Mouse (Mus musculus): ENCODE data around the gene Olfr488. TPM values are rescaled to one million over a fixed set of nuclear protein-coding genes. Genes with fewer than 3 reads are reported as not detected.
"Not testable (repeated sequence)": the region's sequence is repeated elsewhere in the genome, so short reads cannot be mapped to it uniquely, and the experiment has no call there.

The Olfr488 gene
- not detected for polyA plus RNA-seq (2012; fragmentation: generic; extraction: Trizol)

- no peaks in the 10 kb centered on the region for H3K36me3 ChIP-seq (ENCODE audit: control insufficient read depth, insufficient read depth)
- H3ac ChIP-seq (ENCODE audit: control insufficient read depth, insufficient read length), result no peak within 1 kb of the TSS
- TF ChIP-seq REST (IDR thresholded peaks at IDR 0.05; ENCODE audit: insufficient read depth, insufficient read length) (no peak), TCF3 (IDR thresholded peaks at IDR 0.05; ENCODE audit: insufficient read length, low read depth) (no peak), POLR2AphosphoS2 (IDR thresholded peaks at IDR 0.05; ENCODE audit: insufficient read length, low read depth) (no peak), MAX (IDR thresholded peaks at IDR 0.05; ENCODE audit: low read depth) (no peak), SRF (IDR thresholded peaks at IDR 0.05; ENCODE audit: control insufficient read depth, insufficient read length, low read depth) (no peak), MYOD1 (IDR thresholded peaks at IDR 0.05; ENCODE audit: control insufficient read depth in 1 of 3, insufficient read length in 2 of 3, low read depth in 2 of 3) (no peak), USF1 (IDR thresholded peaks at IDR 0.05; ENCODE audit: low read depth) (no peak), E2F4 (IDR thresholded peaks at IDR 0.05; ENCODE audit: insufficient read depth) (no peak), MYOG (IDR thresholded peaks at IDR 0.05; ENCODE audit: control insufficient read depth in 1 of 3, insufficient read depth in 1 of 3, insufficient read length in 2 of 3, low read depth in 2 of 3) (no peak), TCF12 (IDR thresholded peaks at IDR 0.05; ENCODE audit: insufficient read depth, poor library complexity, severe bottlenecking) (no peak), CEBPB (IDR thresholded peaks at IDR 0.05; ENCODE audit: insufficient read depth, poor library complexity, severe bottlenecking) (no peak), POLR2A (IDR thresholded peaks at IDR 0.05; ENCODE audit: insufficient read length, low read depth) (no peak)
Observed at GRCm38 (mm10) chr7:108258247-108258646, at the start of gene Olfr488. Olfr488 (minus strand) TSS chr7:108258347.

GRCm38 (mm10) chr7:108288834-108289233, 30.7 kb upstream of the Olfr488 start, which contains the start of gene Olfr490:
Olfr490 (minus strand) TSS chr7:108288934.
- no peaks in the 10 kb centered on the region for H3K27me3 ChIP-seq (ENCODE audit: control insufficient read depth, insufficient read depth, insufficient read length)
- H3K36me3 ChIP-seq (ENCODE audit: control insufficient read depth, insufficient read depth), result no peaks in the 10 kb centered on the region
- no peak for TF ChIP-seq MYOD1 (IDR thresholded peaks at IDR 0.05; ENCODE audit: control insufficient read depth in 1 of 3, insufficient read length in 2 of 3, low read depth in 2 of 3)
- TF ChIP-seq CEBPB (IDR thresholded peaks at IDR 0.05; ENCODE audit: insufficient read depth, poor library complexity, severe bottlenecking), result no peak
- no peak for TF ChIP-seq POLR2AphosphoS2 (IDR thresholded peaks at IDR 0.05; ENCODE audit: insufficient read length, low read depth)
- no peak for TF ChIP-seq SRF (IDR thresholded peaks at IDR 0.05; ENCODE audit: control insufficient read depth, insufficient read length, low read depth)
- no peak for TF ChIP-seq TCF12 (IDR thresholded peaks at IDR 0.05; ENCODE audit: insufficient read depth, poor library complexity, severe bottlenecking)
- TF ChIP-seq REST (IDR thresholded peaks at IDR 0.05; ENCODE audit: insufficient read depth, insufficient read length), result no peak
- TF ChIP-seq MAX (IDR thresholded peaks at IDR 0.05; ENCODE audit: low read depth), result no peak
- no peak for TF ChIP-seq E2F4 (IDR thresholded peaks at IDR 0.05; ENCODE audit: insufficient read depth)
- TF ChIP-seq USF1 (IDR thresholded peaks at IDR 0.05; ENCODE audit: low read depth), result no peak
- no peak for TF ChIP-seq TCF3 (IDR thresholded peaks at IDR 0.05; ENCODE audit: insufficient read length, low read depth)
- TF ChIP-seq POLR2A (IDR thresholded peaks at IDR 0.05; ENCODE audit: insufficient read length, low read depth), result no peak
- TF ChIP-seq MYOG (IDR thresholded peaks at IDR 0.05; ENCODE audit: control insufficient read depth in 1 of 3, insufficient read depth in 1 of 3, insufficient read length in 2 of 3, low read depth in 2 of 3), result no peak
- no peak within 1 kb of the TSS for H3K4me2 ChIP-seq (ENCODE audit: low read depth)
- no peak within 1 kb of the TSS for H3K4me3 ChIP-seq
- H3ac ChIP-seq (ENCODE audit: control insufficient read depth, insufficient read length), result no peak within 1 kb of the TSS
- no peaks in the 10 kb centered on the region for H3K79me2 ChIP-seq (ENCODE audit: control insufficient read depth, insufficient read depth)

More at GRCm38 (mm10) chr7:108258247-108258646, at the start of gene Olfr488:
- no peak within 1 kb of the TSS for H3K4me3 ChIP-seq
- H3K27me3 ChIP-seq (ENCODE audit: control insufficient read depth, insufficient read depth, insufficient read length), result no peaks in the 10 kb centered on the region
- no peak within 1 kb of the TSS for H3K4me2 ChIP-seq (ENCODE audit: low read depth)
- no peaks in the 10 kb centered on the region for H3K79me2 ChIP-seq (ENCODE audit: control insufficient read depth, insufficient read depth)

DNA sequence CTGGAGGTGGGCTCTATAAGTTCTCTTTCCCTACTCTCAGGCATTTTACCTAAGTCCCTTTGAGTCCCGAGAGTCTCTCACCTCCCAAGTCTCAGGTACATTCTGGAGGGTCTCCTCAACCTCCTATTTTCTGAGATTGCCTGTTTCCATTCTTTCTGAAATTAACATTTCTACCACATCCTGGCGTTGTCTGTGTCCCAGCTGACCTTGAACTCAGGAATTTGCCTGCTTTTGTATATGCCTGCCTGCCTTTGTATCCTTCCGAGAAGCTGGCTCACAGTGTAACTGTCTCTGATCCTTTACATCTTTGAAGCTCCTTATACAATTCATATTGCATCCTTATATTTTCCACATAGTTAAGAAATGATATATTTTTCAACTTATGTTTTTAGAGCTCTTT, 24.6 kb downstream of the Olfr488 start:
- H3ac ChIP-seq (ENCODE audit: control insufficient read depth, insufficient read length), result no peak overlapping the region
- H3K4me3 ChIP-seq, result no peak overlapping the region
- no peaks in the 10 kb centered on the region for H3K27me3 ChIP-seq (ENCODE audit: control insufficient read depth, insufficient read depth, insufficient read length)
- no peaks in the 10 kb centered on the region for H3K36me3 ChIP-seq (ENCODE audit: control insufficient read depth, insufficient read depth)
- no peaks in the 10 kb centered on the region for H3K79me2 ChIP-seq (ENCODE audit: control insufficient read depth, insufficient read depth)
- TF ChIP-seq REST (IDR thresholded peaks at IDR 0.05; ENCODE audit: insufficient read depth, insufficient read length) (no peak), E2F4 (IDR thresholded peaks at IDR 0.05; ENCODE audit: insufficient read depth) (no peak), TCF12 (IDR thresholded peaks at IDR 0.05; ENCODE audit: insufficient read depth, poor library complexity, severe bottlenecking) (no peak), SRF (IDR thresholded peaks at IDR 0.05; ENCODE audit: control insufficient read depth, insufficient read length, low read depth) (no peak), POLR2A (IDR thresholded peaks at IDR 0.05; ENCODE audit: insufficient read length, low read depth) (no peak), POLR2AphosphoS2 (IDR thresholded peaks at IDR 0.05; ENCODE audit: insufficient read length, low read depth) (no peak), MAX (IDR thresholded peaks at IDR 0.05; ENCODE audit: low read depth) (no peak), TCF3 (IDR thresholded peaks at IDR 0.05; ENCODE audit: insufficient read length, low read depth) (no peak), MYOD1 (IDR thresholded peaks at IDR 0.05; ENCODE audit: control insufficient read depth in 1 of 3, insufficient read length in 2 of 3, low read depth in 2 of 3) (no peak)
- no peak overlapping the region for H3K4me2 ChIP-seq (ENCODE audit: low read depth)

DNA sequence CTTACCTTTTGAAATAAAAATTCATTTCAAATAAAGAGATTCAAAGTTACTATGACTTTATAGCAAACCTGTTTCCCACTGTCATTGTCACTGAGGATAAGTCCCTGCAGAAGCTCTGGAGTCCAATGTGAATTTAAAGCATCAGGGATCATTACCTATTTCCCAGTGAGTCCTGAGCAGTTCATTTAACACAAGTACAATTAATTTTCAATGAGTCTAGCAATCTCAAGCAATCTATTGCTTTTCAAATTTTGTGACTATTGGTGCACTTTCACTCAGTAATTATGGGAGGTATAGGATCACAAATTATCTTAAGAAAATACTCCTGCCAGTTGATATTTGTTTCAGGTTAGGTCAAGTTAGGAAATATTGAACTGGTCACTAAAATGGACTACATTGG, 43.6 kb downstream of the Olfr488 start, which contains the start of gene Olfr487:
Olfr487 (minus strand) TSS at position 101 of the 400 bp plus-strand sequence.
- H3K27me3 ChIP-seq (ENCODE audit: control insufficient read depth, insufficient read depth, insufficient read length); H3K4me2 ChIP-seq (ENCODE audit: low read depth); H3K36me3 ChIP-seq (ENCODE audit: control insufficient read depth, insufficient read depth); H3ac ChIP-seq (ENCODE audit: control insufficient read depth, insufficient read length); H3K79me2 ChIP-seq (ENCODE audit: control insufficient read depth, insufficient read depth); H3K4me3 ChIP-seq: not testable (repeated sequence)

Other genes with a start within 250 kb of the Olfr488 start
- not detected for gene Olfr478, start 224.4 kb downstream of the Olfr488 start, polyA plus RNA-seq (2012; fragmentation: generic; extraction: Trizol)
- gene Olfr479, start 207.7 kb downstream of the Olfr488 start, polyA plus RNA-seq (2012; fragmentation: generic; extraction: Trizol), result not detected
- not detected for gene Olfr480, start 191.0 kb downstream of the Olfr488 start, polyA plus RNA-seq (2012; fragmentation: generic; extraction: Trizol)
- not detected for gene Olfr481, start 178.5 kb downstream of the Olfr488 start, polyA plus RNA-seq (2012; fragmentation: generic; extraction: Trizol)
- gene Olfr482, start 160.8 kb downstream of the Olfr488 start, polyA plus RNA-seq (2012; fragmentation: generic; extraction: Trizol), result 0.02 TPM
- gene Olfr483, start 157.5 kb downstream of the Olfr488 start, polyA plus RNA-seq (2012; fragmentation: generic; extraction: Trizol), result not detected
- gene Olfr484, start 130.9 kb downstream of the Olfr488 start, polyA plus RNA-seq (2012; fragmentation: generic; extraction: Trizol), result not detected
- gene Olfr485, start 98.5 kb downstream of the Olfr488 start, polyA plus RNA-seq (2012; fragmentation: generic; extraction: Trizol), result not detected
- gene Olfr486, start 85.6 kb downstream of the Olfr488 start, polyA plus RNA-seq (2012; fragmentation: generic; extraction: Trizol), result not detected
- gene Olfr487, start 43.7 kb downstream of the Olfr488 start, polyA plus RNA-seq (2012; fragmentation: generic; extraction: Trizol), result not detected
- not detected for gene Olfr490, start 30.6 kb upstream of the Olfr488 start, polyA plus RNA-seq (2012; fragmentation: generic; extraction: Trizol)
- not detected for gene Olfr491, start 55.1 kb upstream of the Olfr488 start, polyA plus RNA-seq (2012; fragmentation: generic; extraction: Trizol)
- gene Olfr492, start 65.3 kb upstream of the Olfr488 start, polyA plus RNA-seq (2012; fragmentation: generic; extraction: Trizol), result not detected
- not detected for gene Olfr493, start 88.6 kb upstream of the Olfr488 start, polyA plus RNA-seq (2012; fragmentation: generic; extraction: Trizol)
- not detected for gene Olfr494, start 107.0 kb upstream of the Olfr488 start, polyA plus RNA-seq (2012; fragmentation: generic; extraction: Trizol)
- not detected for gene Olfr495, start 134.8 kb upstream of the Olfr488 start, polyA plus RNA-seq (2012; fragmentation: generic; extraction: Trizol)
- gene Olfr497, start 162.1 kb upstream of the Olfr488 start, polyA plus RNA-seq (2012; fragmentation: generic; extraction: Trizol), result not detected
- gene Olfr498, start 207.0 kb upstream of the Olfr488 start, polyA plus RNA-seq (2012; fragmentation: generic; extraction: Trizol), result not detected

Data from myocyte (in vitro differentiated cells).